Mouse (Mus musculus): ENCODE results near the gene Alox12.

GRCm38 (mm10) chr11:70219873-70220272, 35.3 kb downstream of the Alox12 start:
- TF ChIP-seq TAL1 (IDR thresholded peaks at IDR 0.05; ENCODE audit: low read length): no peak
- TF ChIP-seq GATA1 (IDR thresholded peaks at IDR 0.05; ENCODE audit: low read length): no peak

Data from erythroblast, embryonic 14.5 days (primary cell).